Mouse (Mus musculus) kidney, adult 2 months (tissue): ENCODE measurements at regions not wholly inside any gene's neighbourhood (a gene's known extent, or its start where the extent isn't known, plus 50 kb on each side); places are given as distances from the start of the nearest gene placed in this dataset.

Experiments
- CTCF ChIP-seq: fragments of 200-500 bp; conservative IDR thresholded peaks from 2 replicates; pipeline ENCODE4 v1.5.1; 2011; ENCODE audit warnings: low read depth, mild to moderate bottlenecking, control low read depth, low read length, moderate library complexity, mixed read lengths; ENCODE audit not compliant: insufficient read depth, insufficient read length
- POLR2A ChIP-seq: fragments of 200-500 bp; IDR thresholded peaks from one replicate; pipeline ENCODE4 v1.6.1; 2011; ENCODE audit warnings: low read depth, low read length, control low read depth

GRCm38 (mm10) chr10:71753255-71753654 lies 405.7 kb downstream of the Ipmk start:
- TF ChIP-seq POLR2A (no peak), CTCF (no peak)
